Mouse (Mus musculus) intestine, embryonic 16.5 days (tissue): ENCODE measurements at regions not wholly inside any gene's neighbourhood (a gene's known extent, or its start where the extent isn't known, plus 50 kb on each side); places are given as distances from the start of the nearest gene placed in this dataset.

Experiments
- ATAC-seq: fragments of 200-750 bp; cut with Nextera tagmentation; 2 replicates; pipeline ENCODE4 v1.8.0; 2017; ENCODE audit warnings: moderate TSS enrichment, moderate library complexity
- H3K27ac ChIP-seq: fragments of 300-500 bp; sonication (generic); 2 replicates; pipeline ENCODE4 v1.5.1; 2014; ENCODE audit warnings: mild to moderate bottlenecking, low read length
- H3K27me3 ChIP-seq: fragments of 300-500 bp; sonication (generic); replicated peaks from 2 replicates; pipeline ENCODE4 v1.6.1; 2014; ENCODE audit warnings: low read length, control low read depth, mixed read lengths; ENCODE audit not compliant: control insufficient read depth, insufficient read depth
- H3K36me3 ChIP-seq: fragments of 300-500 bp; sonication (generic); 2 replicates; pipeline ENCODE4 v1.6.1; 2014; ENCODE audit warnings: low read length, control low read depth; ENCODE audit not compliant: control insufficient read depth, insufficient read depth
- H3K4me1 ChIP-seq: fragments of 300-500 bp; sonication (generic); 2 replicates; pipeline ENCODE4 v1.6.1; 2014; ENCODE audit warnings: low read length, control low read depth, mixed read lengths; ENCODE audit not compliant: control insufficient read depth, insufficient read depth
- H3K4me2 ChIP-seq: fragments of 300-500 bp; sonication (generic); 2 replicates; pipeline ENCODE4 v1.6.1; 2014; ENCODE audit warnings: low read depth, low read length, control low read depth
- H3K4me3 ChIP-seq: fragments of 300-500 bp; sonication (generic); 2 replicates; pipeline ENCODE4 v1.5.1; 2014; ENCODE audit warnings: mild to moderate bottlenecking, low read length
- H3K9ac ChIP-seq: fragments of 300-500 bp; sonication (generic); 2 replicates; pipeline ENCODE4 v1.6.1; 2014; ENCODE audit warnings: low read depth, low read length
- H3K9me3 ChIP-seq: fragments of 300-500 bp; sonication (generic); 2 replicates; pipeline ENCODE4 v1.6.1; 2016; ENCODE audit warnings: low read length, control low read depth; ENCODE audit not compliant: control insufficient read depth
- WGBS: fragments of 180-500 bp; shearing (Covaris S2); extraction: QIAGEN DNeasy Blood & Tissue Kit; methylation state at CpG from one replicate; pipeline ENCODE4 v1.1.7; 2014; 5-methylcytosine and 5-hydroxymethylcytosine counted together

DNA sequence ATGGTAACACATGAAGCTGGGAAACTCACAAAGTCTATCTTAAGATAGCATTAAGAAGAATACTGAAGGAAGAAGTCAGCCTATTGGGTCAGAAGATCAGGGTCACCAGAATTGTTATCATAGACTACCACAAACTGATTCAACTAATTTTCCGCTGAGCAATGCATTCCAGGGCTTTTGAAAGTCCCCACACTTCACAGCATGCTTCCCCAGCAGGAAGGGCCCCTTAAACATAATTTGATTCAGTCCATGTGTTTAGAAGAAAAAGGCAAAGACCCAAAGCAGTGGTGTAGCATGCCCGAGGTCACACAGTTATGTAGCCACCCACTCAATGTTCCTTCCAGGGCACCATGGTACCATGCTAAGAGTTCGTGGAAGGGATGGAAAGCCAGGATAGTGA, 315.3 kb downstream of the Sorl1 start:
- no peak overlapping the region for H3K4me2 ChIP-seq
- H3K9me3 ChIP-seq: no peaks in the 10 kb centered on the region
- no peaks in the 10 kb centered on the region for H3K36me3 ChIP-seq
- H3K4me3 ChIP-seq: no peak overlapping the region
- H3K27me3 ChIP-seq: no peaks in the 10 kb centered on the region
- no peak for ATAC-seq
- H3K9ac ChIP-seq: no peak overlapping the region
- H3K4me1 ChIP-seq: peaks cover 8% of the 10 kb centered on the region
- no peak overlapping the region for H3K27ac ChIP-seq
- 63% methylated on average over 3 of the region's 3 CpGs for WGBS

DNA sequence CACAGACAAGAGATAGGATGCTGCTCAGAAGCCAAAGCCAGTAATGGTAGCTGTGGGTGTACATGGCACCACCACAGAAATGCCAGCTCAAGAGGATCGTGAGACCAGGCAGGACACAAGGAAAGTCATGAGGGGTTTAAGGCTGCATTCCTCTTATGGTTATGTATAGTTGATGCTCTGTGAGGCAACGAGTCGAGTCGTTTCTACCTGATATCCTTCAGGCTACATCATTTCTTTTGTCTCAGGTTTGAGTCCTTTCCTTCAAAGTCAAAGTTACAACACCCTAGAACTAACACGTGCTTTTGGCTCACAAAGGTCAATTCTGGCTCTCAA, 317.8 kb downstream of the Sorl1 start:
- Histone ChIP-seq H3K4me2 (no peak overlapping the region), H3K36me3 (no peaks in the 10 kb centered on the region), H3K9ac (no peak overlapping the region), H3K4me3 (no peak overlapping the region), H3K9me3 (no peaks in the 10 kb centered on the region), H3K27ac (peak overlapping the region; percentile 15; the same call in 1 of the 2 replicates), H3K4me1 (peaks cover 8% of the 10 kb centered on the region), H3K27me3 (no peaks in the 10 kb centered on the region)
- no peak for ATAC-seq
- WGBS: 88% methylated on average over 5 of the region's 5 CpGs

- Histone ChIP-seq H3K27ac (peak overlapping the region; percentile 15; the same call in 1 of the 2 replicates), H3K4me3 (no peak overlapping the region), H3K36me3 (no peaks in the 10 kb centered on the region), H3K9ac (no peak overlapping the region), H3K4me2 (no peak overlapping the region), H3K27me3 (no peaks in the 10 kb centered on the region), H3K9me3 (no peaks in the 10 kb centered on the region), H3K4me1 (peaks cover 8% of the 10 kb centered on the region)
- ATAC-seq: no peak
- 46% methylated on average over 15 of the region's 15 CpGs for WGBS
Observed at GRCm38 (mm10) chr9:41805491-41806288, 318.4 kb downstream of the Sorl1 start.

DNA sequence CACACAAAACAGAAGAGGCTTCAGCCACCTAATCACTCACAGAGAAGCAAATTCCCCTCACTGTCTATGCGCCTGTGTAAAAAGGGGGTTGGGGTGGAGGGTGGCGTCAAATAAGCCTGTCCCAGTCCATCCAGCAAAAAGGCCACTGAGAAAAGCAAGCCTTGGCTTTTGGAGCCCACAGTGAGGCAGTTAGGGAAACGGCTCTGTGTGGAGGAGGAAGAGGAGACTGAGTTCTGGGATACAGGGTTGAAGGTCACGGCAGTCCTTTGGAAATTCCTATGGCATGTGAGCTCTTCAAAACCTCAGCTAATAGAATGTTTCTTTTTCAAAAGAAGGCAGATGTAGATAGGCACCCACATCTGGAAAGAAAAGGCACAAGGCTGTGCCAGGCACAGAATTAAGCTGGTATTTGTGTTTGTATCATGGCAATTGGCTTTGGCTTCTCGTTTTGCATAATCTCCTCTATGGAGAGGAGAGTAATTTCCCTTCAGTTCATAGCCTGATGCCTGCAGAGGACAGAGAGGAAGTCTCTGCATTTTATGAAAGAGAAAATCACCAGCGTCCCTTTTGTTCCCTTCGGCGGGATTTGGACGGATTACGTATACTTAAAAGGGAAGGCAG, 319.3 kb downstream of the Sorl1 start:
- Histone ChIP-seq H3K27me3 (no peaks in the 10 kb centered on the region), H3K4me1 (peaks cover 8% of the 10 kb centered on the region), H3K9ac (no peak overlapping the region), H3K36me3 (no peaks in the 10 kb centered on the region), H3K4me3 (no peak overlapping the region), H3K9me3 (no peaks in the 10 kb centered on the region), H3K4me2 (no peak overlapping the region), H3K27ac (no peak overlapping the region)
- ATAC-seq: no peak
- 41% methylated on average over 10 of the region's 10 CpGs for WGBS

- Histone ChIP-seq H3K4me1 (peaks cover 8% of the 10 kb centered on the region), H3K9ac (no peak overlapping the region), H3K9me3 (no peaks in the 10 kb centered on the region), H3K4me3 (no peak overlapping the region), H3K27ac (no peak overlapping the region), H3K4me2 (no peak overlapping the region), H3K36me3 (no peaks in the 10 kb centered on the region), H3K27me3 (no peaks in the 10 kb centered on the region)
- 65% methylated on average over 11 of the region's 11 CpGs for WGBS
- no peak for ATAC-seq
Observed at GRCm38 (mm10) chr9:41803680-41804460, 320.2 kb downstream of the Sorl1 start.

GRCm38 (mm10) chr9:41801376-41801775, 322.7 kb downstream of the Sorl1 start:
- no peak overlapping the region for H3K4me2 ChIP-seq
- peaks cover 8% of the 10 kb centered on the region for H3K4me1 ChIP-seq
- WGBS: 68% methylated on average over 4 of the region's 4 CpGs
- no peak overlapping the region for H3K9ac ChIP-seq
- no peaks in the 10 kb centered on the region for H3K36me3 ChIP-seq
- no peaks in the 10 kb centered on the region for H3K27me3 ChIP-seq
- no peaks in the 10 kb centered on the region for H3K9me3 ChIP-seq
- no peak overlapping the region for H3K4me3 ChIP-seq
- ATAC-seq: no peak
- H3K27ac ChIP-seq: no peak overlapping the region

DNA sequence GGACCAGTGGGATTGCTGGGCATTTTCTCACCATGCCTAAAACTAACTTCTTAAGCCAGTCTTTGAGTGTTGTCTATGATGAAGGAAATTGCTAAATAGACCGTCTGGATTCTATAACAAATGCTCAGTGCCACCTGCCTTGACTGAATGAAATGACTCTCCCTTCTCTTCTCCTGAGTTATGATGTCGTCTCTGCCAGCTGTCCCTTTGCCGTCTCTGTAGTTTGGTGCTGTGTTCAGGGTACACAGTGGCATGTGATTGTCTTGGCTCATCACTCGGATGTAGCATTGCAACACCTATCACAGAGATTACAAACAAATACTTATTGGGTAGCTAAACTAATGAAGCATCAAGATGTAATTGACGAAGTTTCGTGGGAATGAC, 331.3 kb downstream of the Sorl1 start:
- Histone ChIP-seq H3K27me3 (no peaks in the 10 kb centered on the region), H3K9ac (no peak overlapping the region), H3K27ac (no peak overlapping the region), H3K4me3 (no peak overlapping the region), H3K4me1 (no peaks in the 10 kb centered on the region), H3K36me3 (no peaks in the 10 kb centered on the region), H3K9me3 (no peaks in the 10 kb centered on the region), H3K4me2 (no peak overlapping the region)
- WGBS: 79% methylated on average over 6 of the region's 6 CpGs
- ATAC-seq: no peak

GRCm38 (mm10) chr9:41792173-41792829, 331.8 kb downstream of the Sorl1 start:
- no peak for ATAC-seq
- WGBS: 72% methylated on average over 4 of the region's 4 CpGs
- no peaks in the 10 kb centered on the region for H3K27me3 ChIP-seq
- no peaks in the 10 kb centered on the region for H3K9me3 ChIP-seq
- H3K4me2 ChIP-seq: no peak overlapping the region
- H3K36me3 ChIP-seq: no peaks in the 10 kb centered on the region
- no peaks in the 10 kb centered on the region for H3K4me1 ChIP-seq
- H3K9ac ChIP-seq: no peak overlapping the region
- no peak overlapping the region for H3K4me3 ChIP-seq
- H3K27ac ChIP-seq: no peak overlapping the region

GRCm38 (mm10) chr9:41791501-41792172, 332.5 kb downstream of the Sorl1 start:
- ATAC-seq: no peak
- no peak overlapping the region for H3K4me3 ChIP-seq
- no peaks in the 10 kb centered on the region for H3K27me3 ChIP-seq
- no peak overlapping the region for H3K27ac ChIP-seq
- no peak overlapping the region for H3K4me2 ChIP-seq
- H3K9ac ChIP-seq: no peak overlapping the region
- no peaks in the 10 kb centered on the region for H3K4me1 ChIP-seq
- no peaks in the 10 kb centered on the region for H3K36me3 ChIP-seq
- no peaks in the 10 kb centered on the region for H3K9me3 ChIP-seq
- WGBS: 85% methylated on average over 5 of the region's 5 CpGs
